Mouse (Mus musculus) adrenal gland, postnatal 14 days (tissue): ENCODE results near the gene Olfr1377. TPM values are rescaled to one million over a fixed set of nuclear protein-coding genes. Genes with fewer than 3 reads are reported as not detected.

Experiments used
- total RNA-seq: library from RNA; stranded (reverse); gene quantifications from 2 replicates; pipeline ENCODE4 v1.2.3, GENCODE M21; 2021

The Olfr1377 gene
- total RNA-seq, 1 experiment from 2014 or later, result not detected

Other genes starting within 250 kb of the Olfr1377 start
- 5.2 and 9.8 TPM in 2 replicates for gene Zfp354c, start 154.2 kb upstream of the Olfr1377 start, total RNA-seq
- gene Zfp879, start 140.4 kb upstream of the Olfr1377 start, total RNA-seq, result 0.79 and 0.82 TPM in 2 replicates
- gene Grm6, start 131.3 kb upstream of the Olfr1377 start, total RNA-seq, result 0.07 and 1.1 TPM in 2 replicates
- 2.5 and 3.0 TPM in 2 replicates for gene Zfp454, start 94.3 kb upstream of the Olfr1377 start, total RNA-seq
- 5.0 and 6.0 TPM in 2 replicates for gene Zfp2, start 65.8 kb upstream of the Olfr1377 start, total RNA-seq
- gene Zfp354b, start 50.3 kb upstream of the Olfr1377 start, total RNA-seq, result 2.1 and 2.9 TPM in 2 replicates
- not detected in 2 replicates for gene 4933414I15Rik, start 38.2 kb upstream of the Olfr1377 start, total RNA-seq
- gene Prop1, start 28.2 kb upstream of the Olfr1377 start, total RNA-seq, result not detected in 2 replicates
- not detected in 2 replicates for gene Olfr1378, start 15.4 kb upstream of the Olfr1377 start, total RNA-seq
- gene Olfr51, start 21.6 kb downstream of the Olfr1377 start, total RNA-seq, result not detected in 2 replicates
- 0.38 and 0.48 TPM in 2 replicates for gene Olfr54, start 32.3 kb downstream of the Olfr1377 start, total RNA-seq
- gene Olfr1375, start 66.1 kb downstream of the Olfr1377 start, total RNA-seq, result not detected in 2 replicates
- gene Zfp354a, start 77.3 kb downstream of the Olfr1377 start, total RNA-seq, result 6.2 and 8.6 TPM in 2 replicates
- not detected in 2 replicates for gene Gm12569, start 238.5 kb downstream of the Olfr1377 start, total RNA-seq